Mouse (Mus musculus) hematopoietic stem cell, adult 5-6 weeks (primary cell): ENCODE measurements around the gene Higd1a. TPM values are rescaled to one million over a fixed set of nuclear protein-coding genes. Genes with fewer than 3 reads are reported as not detected.

ENCODE experiments used
- ATAC-seq, 2 experiments: fragments of 125-278 bp in 1 of 2; replicated peaks in 1 of 2; 2 replicates each; pipeline ENCODE4 v1.8.0; 2016 to 2017; ENCODE audit warnings: inconsistent platforms in 2 of 2, mild to moderate bottlenecking in 2 of 2, moderate number of reproducible peaks in 2 of 2, low read depth in 1 of 2, moderate TSS enrichment in 1 of 2; ENCODE audit not compliant: low FRiP score in 2 of 2, poor library complexity in 2 of 2, severe bottlenecking in 2 of 2, insufficient read depth in 1 of 2, low TSS enrichment in 1 of 2
- total RNA-seq: library from RNA; stranded (forward); fragments of 172-1452, 232-1000 nt; gene quantifications from 2 replicates; pipeline ENCODE4 v1.2.3, GENCODE M21; 2017

Gene Higd1a
- total RNA-seq, 1 experiment from 2014 or later = 26.9 TPM

- ATAC-seq = no peak; a peak in 1 of 4 replicates
These were observed 1.3 kb downstream of the Higd1a start for GRCm38 (mm10) chr9:121856649-121857416.

- no peak for ATAC-seq
These were observed 3.9 kb downstream of the Higd1a start for GRCm38 (mm10) chr9:121854246-121854645.

DNA sequence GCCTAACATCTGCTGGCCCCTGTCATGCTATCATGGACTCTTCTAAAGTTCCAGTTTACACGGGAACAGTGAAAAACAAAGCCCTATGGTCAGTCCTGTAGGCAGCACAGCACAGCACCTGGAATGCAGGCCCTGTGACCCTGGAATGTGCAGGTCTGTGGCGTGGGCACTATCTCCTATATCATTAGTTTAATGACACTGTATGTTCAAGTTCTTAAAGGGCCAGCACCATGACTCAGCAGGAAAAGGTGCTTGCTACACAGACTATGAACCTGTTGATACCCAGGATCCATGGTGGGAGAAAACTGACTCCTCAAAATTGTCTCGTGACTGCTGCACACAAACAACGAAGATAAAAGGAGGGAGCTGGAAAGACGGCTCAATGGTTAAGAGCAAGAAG, 10.3 kb downstream of the Higd1a start:
- ATAC-seq = no peak

GRCm38 (mm10) chr9:121847138-121847537, 11.0 kb downstream of the Higd1a start:
- ATAC-seq = peak in 1 of 2 experiments; percentile 29; a peak in 2 of 4 replicates

- peak; percentile 78 to 79 for ATAC-seq
These were observed 11.5 kb downstream of the Higd1a start for GRCm38 (mm10) chr9:121846526-121847118.

GRCm38 (mm10) chr9:121842914-121843313, 15.2 kb downstream of the Higd1a start:
- no peak for ATAC-seq

GRCm38 (mm10) chr9:121839622-121839965, 18.6 kb downstream of the Higd1a start:
- no peak for ATAC-seq

- ATAC-seq = peak; percentile 80 to 91
These were observed 19.1 kb downstream of the Higd1a start, which contains the start of gene Ccdc13 for GRCm38 (mm10) chr9:121838829-121839621. Ccdc13 (minus strand) TSS chr9:121839461.

DNA sequence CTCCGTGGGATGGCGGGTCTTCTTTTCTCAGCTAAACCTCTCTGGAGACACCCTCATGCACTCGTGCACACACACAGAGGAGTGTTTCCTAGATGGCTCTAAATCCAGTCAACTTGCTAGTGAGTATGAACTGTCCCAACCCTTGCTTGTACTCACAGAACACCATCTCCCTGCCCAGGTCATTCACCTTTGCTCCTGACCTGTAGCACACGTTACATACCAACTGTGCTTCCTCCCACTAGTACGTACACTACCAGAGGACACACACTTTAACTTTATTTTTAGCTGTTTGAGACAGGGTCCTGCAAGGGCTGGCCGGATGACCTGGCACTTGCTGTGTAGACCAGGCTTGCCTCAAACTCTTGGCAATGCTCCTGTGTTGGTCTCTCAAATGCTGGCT, 20.2 kb downstream of the Higd1a start:
- no peak for ATAC-seq

DNA sequence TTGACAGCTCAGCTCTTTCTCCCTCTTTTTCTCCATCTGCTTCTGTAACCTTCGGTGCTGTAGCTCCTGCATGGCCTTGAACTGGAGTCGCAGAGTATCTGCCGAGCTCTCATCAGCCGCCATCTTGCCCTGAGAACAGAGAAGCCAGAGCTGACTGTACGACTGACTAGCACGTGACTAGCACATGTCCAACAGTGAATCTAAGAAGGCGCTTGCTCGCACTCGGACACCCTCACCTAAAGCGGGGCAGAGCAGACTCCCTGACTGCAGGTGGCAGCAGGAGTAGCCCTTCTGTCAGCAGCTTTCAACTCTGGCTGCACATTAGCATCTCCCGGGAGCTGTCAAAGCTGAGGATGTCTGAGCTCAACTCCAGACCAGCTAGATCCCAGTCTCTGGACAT, 24.3 kb downstream of the Higd1a start:
- no peak for ATAC-seq

GRCm38 (mm10) chr9:121830956-121831293, 27.2 kb downstream of the Higd1a start:
- peak; percentile 55 to 77; a peak in 2 of 4 replicates for ATAC-seq

- 0 out of 4 replicates have a peak, but pooled peaks of 1 of the 2 experiments have one; percentile 59 for ATAC-seq
These were observed 27.8 kb downstream of the Higd1a start for GRCm38 (mm10) chr9:121830243-121830955.

GRCm38 (mm10) chr9:121829270-121829992, 28.7 kb downstream of the Higd1a start:
- ATAC-seq = no peak

DNA sequence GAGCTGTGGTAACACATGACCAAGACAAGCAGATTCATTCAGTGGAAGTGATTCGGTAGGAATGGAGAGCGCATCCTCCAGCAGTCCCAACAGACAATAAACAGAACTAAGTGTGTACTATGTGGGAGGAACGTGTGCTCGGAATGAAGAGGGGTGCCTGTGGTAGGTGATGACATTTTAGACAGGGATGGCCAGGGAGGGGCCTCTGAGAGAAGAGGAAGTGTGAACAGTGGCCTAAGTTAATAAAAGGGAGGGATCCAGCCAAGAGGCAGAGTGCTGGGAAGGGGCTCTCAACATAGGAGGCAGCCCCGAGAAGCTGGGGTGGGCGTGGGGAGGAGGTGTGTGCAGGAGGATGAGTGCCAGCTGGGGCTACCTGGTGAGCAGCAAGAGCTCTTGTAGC, 29.8 kb downstream of the Higd1a start:
- ATAC-seq = no peak

- ATAC-seq = no peak
These were observed 31.8 kb downstream of the Higd1a start for GRCm38 (mm10) chr9:121826356-121826755.

DNA sequence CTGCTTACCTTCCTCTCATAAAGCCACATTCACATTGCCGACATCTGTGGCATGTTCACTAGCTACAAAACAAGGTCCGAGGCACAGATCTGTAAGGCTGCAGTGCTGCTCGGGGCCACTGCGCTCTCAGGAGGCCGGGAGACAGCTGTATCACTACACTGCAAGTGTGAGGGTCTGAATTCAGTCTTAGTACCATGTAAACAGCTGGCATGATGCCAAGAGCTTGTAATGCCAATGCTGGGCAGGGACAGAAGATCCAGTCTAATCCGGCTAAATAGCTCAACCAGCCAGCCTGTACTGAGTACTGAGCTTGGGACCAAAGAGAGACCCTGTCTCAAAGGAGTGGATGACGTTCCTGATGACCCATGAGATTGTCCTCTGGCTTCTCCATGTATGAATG, 34.2 kb downstream of the Higd1a start:
- ATAC-seq = no peak

DNA sequence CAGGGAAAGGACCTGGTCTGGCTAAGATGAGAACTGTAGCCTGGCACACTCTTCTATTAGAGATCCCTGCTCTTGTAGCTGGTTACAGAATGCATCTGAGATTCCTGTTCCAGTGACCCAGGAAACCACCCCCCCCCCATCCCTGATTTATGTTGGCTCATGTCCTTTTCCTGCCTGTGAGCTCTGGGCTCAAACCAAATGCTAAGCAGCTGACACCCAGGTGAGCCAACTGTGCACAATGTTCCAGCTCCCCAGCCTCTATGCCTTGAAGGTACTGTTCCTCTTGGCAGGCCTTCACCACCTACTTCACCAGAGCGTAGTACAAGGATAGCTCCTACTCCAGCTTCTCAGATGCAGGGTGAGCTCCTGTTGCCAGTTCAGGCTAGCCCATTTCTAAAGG, 35.1 kb downstream of the Higd1a start:
- no peak for ATAC-seq
